8 mouse cellular contexts compared by ENCODE assay signal in the genomic region with DNA sequence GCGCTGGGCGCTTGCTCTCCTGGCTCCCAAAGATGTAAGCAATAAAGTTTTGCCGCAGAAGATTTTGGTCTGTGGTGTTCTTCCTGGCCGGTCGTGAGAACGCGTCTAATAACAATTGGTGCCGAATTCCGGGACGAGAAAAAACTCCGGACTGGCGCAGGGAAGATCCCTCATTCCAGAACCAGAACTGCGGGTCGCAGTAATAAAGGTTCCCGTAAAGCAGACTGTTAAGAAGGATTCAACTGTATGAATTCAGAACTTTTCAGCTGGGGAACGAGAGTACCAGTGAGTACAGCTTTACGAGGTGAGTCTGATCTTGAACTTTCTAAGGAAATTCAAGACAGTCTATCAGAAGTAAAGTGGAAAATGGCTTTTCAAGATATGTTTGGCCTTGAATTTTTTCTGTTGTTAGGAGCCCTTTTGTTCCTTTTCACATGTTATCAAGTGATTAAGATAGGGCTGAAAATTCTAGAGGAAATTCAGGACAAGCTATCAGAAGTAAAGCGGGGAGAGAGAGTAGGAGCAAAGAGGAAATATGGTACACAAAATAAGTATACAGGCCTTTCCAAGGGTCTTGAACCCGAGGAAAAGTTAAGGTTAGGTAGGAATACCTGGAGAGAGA.
DNase-seq lines count a peak whose midpoint lies in the region.

No protein-coding gene starts in this region.

- peak; percentile 57 for DNase-seq in T-cell, adult 2 months (ENCODE audit: low spot score)
- DNase-seq in frontal cortex, adult 2 months (ENCODE audit: extremely low spot score in 1 of 2, low spot score in 1 of 2): peak; percentile 38 to 82
- peak; percentile 78 to 84 for DNase-seq in heart, adult 9 months (ENCODE audit: low spot score in 2 of 2)
- peak; percentile 72 to 78 for DNase-seq in layer of hippocampus, adult 18-20 months (ENCODE audit: low spot score in 2 of 2)
- DNase-seq in left cerebral cortex, adult 9 months (ENCODE audit: low spot score in 2 of 2): peak; percentile 76 to 85
- DNase-seq in natural killer cell, adult 2 months (ENCODE audit: low spot score in 2 of 2): peak; percentile 58 to 63
- DNase-seq in spleen, postnatal 36 days (ENCODE audit: low spot score in 2 of 2): peak; percentile 66 to 70
- peak; percentile 72 for DNase-seq in urinary bladder, postnatal 10 days (ENCODE audit: low spot score)

Comparison
In these comparisons a context has a peak if more than half of its experiments do, and no peak if none do; other contexts are left out.
1. Peak in every context shown above with its lines: DNase-seq.